Mouse (Mus musculus) megakaryocyte, embryonic 14.5 days (primary cell): Measurements from ENCODE around the gene Gm9999.

Experiments used
- FLI1 ChIP-seq: IDR thresholded peaks from 2 replicates; pipeline ENCODE4 v1.6.1; 2012; ENCODE audit warnings: low read length, inconsistent platforms, mixed read lengths
- GATA1 ChIP-seq: IDR thresholded peaks from 3 replicates; pipeline ENCODE4 v1.6.1; 2012; ENCODE audit warnings: mixed read lengths, low read length, inconsistent platforms, borderline replicate concordance

DNA sequence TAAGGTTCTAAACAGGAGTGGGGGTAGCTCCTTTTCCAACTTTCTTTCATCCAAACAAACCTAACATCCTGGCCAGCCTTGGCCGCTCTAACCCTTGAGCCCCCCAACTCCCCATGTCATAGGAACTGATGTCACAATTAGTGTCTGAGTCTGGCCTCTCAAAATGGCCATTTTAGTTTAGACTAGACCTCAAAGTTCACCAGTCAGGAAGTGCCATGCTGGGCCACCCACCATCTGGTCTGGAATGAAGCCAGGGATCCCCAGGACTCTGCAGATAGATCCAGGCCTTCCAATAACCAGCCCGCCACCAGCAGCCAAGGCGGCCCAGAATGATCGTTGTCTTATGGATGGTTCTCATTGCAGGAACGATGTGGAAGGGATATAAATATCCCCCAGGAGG, 3.3 kb downstream of the Gm9999 start:
- no peak for TF ChIP-seq FLI1
- no peak for TF ChIP-seq GATA1
